Mouse (Mus musculus) neural tube, embryonic 11.5 days (tissue): Measurements from ENCODE around the gene Zfp382. TPM values are rescaled to one million over a fixed set of nuclear protein-coding genes. Genes with fewer than 3 reads are reported as not detected.

ENCODE experiments used
- ATAC-seq: fragments of 200-750 bp; cut with Nextera tagmentation; 2 replicates; pipeline ENCODE4 v1.8.0; 2017; ENCODE audit warnings: moderate number of reproducible peaks, mild to moderate bottlenecking, moderate TSS enrichment, moderate library complexity; ENCODE audit not compliant: insufficient read depth, low FRiP score, low TSS enrichment
- DNase-seq: peaks from one replicate; pipeline ENCODE4 v3.0.0-alpha.2; 2015; ENCODE audit warnings: low spot score
- H3K27ac ChIP-seq: fragments of 300-500 bp; sonication (generic); 2 replicates; pipeline ENCODE4 v1.5.1; 2014; ENCODE audit warnings: low read depth, mild to moderate bottlenecking, low read length
- H3K27me3 ChIP-seq: fragments of 300-500 bp; sonication (generic); 2 replicates; pipeline ENCODE4 v1.6.1; 2014; ENCODE audit warnings: mild to moderate bottlenecking, low read length, mixed read lengths; ENCODE audit not compliant: control insufficient read depth, insufficient read depth
- H3K36me3 ChIP-seq: fragments of 300-500 bp; sonication (generic); 2 replicates; pipeline ENCODE4 v1.6.1; 2014; ENCODE audit warnings: mild to moderate bottlenecking, low read length, moderate library complexity, mixed read lengths; ENCODE audit not compliant: control insufficient read depth, insufficient read depth
- H3K4me1 ChIP-seq: fragments of 300-500 bp; sonication (generic); 2 replicates; pipeline ENCODE4 v1.6.1; 2014; ENCODE audit warnings: low read length, mixed read lengths; ENCODE audit not compliant: control insufficient read depth, insufficient read depth
- H3K4me2 ChIP-seq: fragments of 300-500 bp; sonication (generic); 2 replicates; pipeline ENCODE4 v1.6.1; 2014; ENCODE audit warnings: low read depth, mild to moderate bottlenecking, moderate library complexity
- H3K4me3 ChIP-seq: fragments of 300-500 bp; sonication (generic); 2 replicates; pipeline ENCODE4 v1.5.1; 2014; ENCODE audit warnings: low read depth, low read length
- H3K9ac ChIP-seq: fragments of 300-500 bp; sonication (generic); 2 replicates; pipeline ENCODE4 v1.6.1; 2014; ENCODE audit warnings: mild to moderate bottlenecking, low read length
- H3K9me3 ChIP-seq: fragments of 300-500 bp; sonication (generic); 2 replicates; pipeline ENCODE4 v1.6.1; 2016; ENCODE audit warnings: low read length; ENCODE audit not compliant: control insufficient read depth
- WGBS: fragments of 180-500 bp; shearing (Covaris S2); extraction: QIAGEN DNeasy Blood & Tissue Kit; methylation state at CpG from one replicate; pipeline ENCODE4 v1.1.7; 2014; 5-methylcytosine and 5-hydroxymethylcytosine counted together
- polyA plus RNA-seq: library from polyadenylated mRNA; unstranded; fragments of >200 nt; fragmentation: Nextera tagmentation; extraction: Ambion mirVana; gene quantifications from 2 replicates; pipeline ENCODE4 v1.2.1, GENCODE M21; 2014

Zfp382 gene
- 7.4 and 10.5 TPM in 2 replicates for polyA plus RNA-seq

DNA sequence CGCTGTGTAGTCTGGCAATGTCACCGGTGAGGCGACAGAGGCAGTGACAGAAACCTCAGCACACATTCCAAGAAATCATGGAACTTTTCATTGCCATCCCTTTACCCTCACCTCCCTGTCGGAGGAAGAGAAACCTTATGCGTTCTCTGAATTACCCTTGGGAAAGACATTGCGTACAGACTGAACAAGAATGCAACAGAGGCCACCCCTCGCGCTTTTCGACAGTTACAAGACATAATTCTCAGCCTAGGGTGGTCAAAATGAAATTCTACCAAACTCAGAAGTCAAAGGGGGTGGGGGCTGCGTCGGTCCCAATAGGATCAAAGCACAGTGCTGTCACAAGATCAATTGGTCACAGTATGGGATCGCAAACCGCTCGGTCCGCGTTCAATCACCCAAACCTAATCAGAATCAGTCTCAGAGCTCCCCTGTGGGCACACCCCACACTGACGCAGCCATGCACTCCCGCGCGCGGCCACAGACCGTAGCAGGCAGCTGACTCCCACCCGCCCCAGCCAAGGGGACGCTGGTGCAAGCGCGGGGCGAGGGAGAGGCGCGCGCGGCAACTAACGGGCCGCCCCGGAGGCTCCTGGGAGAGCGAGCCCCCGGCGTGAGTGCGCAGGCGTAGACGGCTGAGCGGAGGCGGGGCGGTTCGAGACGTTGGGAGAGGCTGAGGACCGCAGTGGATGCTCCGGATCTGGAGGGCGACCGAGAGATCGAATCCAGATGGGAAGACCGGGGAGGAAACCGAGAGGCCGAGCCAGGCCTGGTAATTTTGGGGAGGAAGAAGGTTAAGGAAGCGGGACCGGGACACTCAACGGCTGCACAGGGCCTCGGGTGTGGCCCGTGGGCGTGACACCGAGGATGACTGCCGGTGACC, at the start of gene Zfp382:
Zfp382 (plus strand) TSS at position 635 of the 880 bp plus-strand sequence.
- DNase-seq, result peak; percentile 95
- H3K36me3 ChIP-seq, result no peaks in the 10 kb centered on the region
- H3K27me3 ChIP-seq, result no peaks in the 10 kb centered on the region
- peak within 1 kb of the TSS; percentile 74 for H3K4me2 ChIP-seq
- peak within 1 kb of the TSS; percentile 71 for H3K9ac ChIP-seq
- peak; percentile 93 for ATAC-seq
- WGBS, result under 1% methylated on average over 61 of the region's 61 CpGs
- H3K27ac ChIP-seq, result peak within 1 kb of the TSS; percentile 70
- H3K4me1 ChIP-seq, result no peaks in the 10 kb centered on the region
- H3K4me3 ChIP-seq, result peak within 1 kb of the TSS; percentile 55
- no peaks in the 10 kb centered on the region for H3K9me3 ChIP-seq

DNA sequence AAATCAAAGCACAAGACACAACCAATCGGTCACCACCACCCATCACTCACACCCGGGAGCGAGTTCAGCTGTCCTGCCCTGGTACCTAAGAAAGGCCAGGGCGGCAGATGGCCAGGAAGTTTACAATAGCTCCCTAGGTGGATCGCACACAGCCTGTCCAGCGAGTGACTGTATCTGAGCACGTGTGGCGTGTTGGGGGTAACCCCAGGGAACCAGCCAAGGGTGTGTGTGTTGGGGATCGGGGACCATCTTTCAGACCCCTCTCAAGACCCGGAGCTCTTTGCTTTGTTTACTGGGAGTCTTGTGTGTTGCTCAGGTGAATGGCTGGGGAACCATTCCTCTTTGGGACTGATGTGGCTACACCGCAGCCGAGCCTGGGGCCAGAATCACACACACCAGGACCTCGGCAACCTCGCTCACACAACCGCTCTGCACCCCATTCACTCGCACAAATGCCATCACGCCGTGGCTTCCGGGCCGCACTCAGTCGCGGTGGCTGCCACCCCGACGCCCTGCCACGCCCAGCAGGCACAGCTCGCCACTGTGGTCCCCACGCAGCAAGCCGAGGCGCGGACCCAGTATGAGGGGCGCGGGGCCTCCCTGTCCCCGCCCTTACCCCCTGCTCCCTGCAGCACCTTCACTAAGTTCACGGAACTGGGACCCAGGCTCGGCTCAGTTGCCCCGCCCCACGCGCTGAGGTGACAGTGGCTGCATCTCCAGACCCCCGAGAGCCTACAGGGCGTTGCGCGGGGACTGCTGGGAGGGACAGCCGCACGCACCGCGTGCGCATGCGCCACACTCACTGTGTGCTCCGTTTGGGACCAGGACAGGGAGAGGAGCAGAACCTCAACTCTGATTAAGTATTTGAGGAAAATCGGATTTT, 49.4 kb upstream of the Zfp382 start, which contains the start of gene Zfp82:
Zfp82 (minus strand) TSS at position 755 of the 883 bp plus-strand sequence.
- peak; percentile 92 for ATAC-seq
- peak within 1 kb of the TSS; percentile 90 for H3K4me2 ChIP-seq

DNA sequence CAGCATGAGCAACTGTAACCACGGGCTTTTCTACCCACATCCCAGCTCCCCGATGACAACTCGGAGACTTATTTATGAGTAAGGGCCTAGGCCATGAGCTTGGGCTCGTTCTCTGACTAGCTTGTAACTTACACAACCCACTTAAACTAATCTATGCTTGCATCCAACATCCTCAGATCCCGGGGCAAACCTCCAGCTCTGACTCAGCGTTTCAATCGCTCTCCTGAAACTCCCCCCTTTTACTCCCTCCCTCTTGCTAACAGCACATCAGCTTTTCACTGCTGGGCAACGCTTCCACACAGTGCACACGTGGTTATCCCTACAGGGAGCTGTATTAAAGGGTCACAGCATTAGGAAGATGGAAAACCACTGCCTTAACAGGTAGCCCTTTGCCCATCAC, 35.2 kb upstream of the Zfp382 start:
- no peak for ATAC-seq
- no peaks in the 10 kb centered on the region for H3K27me3 ChIP-seq
- H3K27ac ChIP-seq, result no peak overlapping the region
- no peak overlapping the region for H3K4me2 ChIP-seq
- H3K36me3 ChIP-seq, result peaks cover 10% of the 10 kb centered on the region
- 95% methylated on average over 9 of the region's 9 CpGs for WGBS
- H3K9me3 ChIP-seq, result no peaks in the 10 kb centered on the region
- H3K4me3 ChIP-seq, result no peak overlapping the region
- H3K9ac ChIP-seq, result no peak overlapping the region
- H3K4me1 ChIP-seq, result peaks cover 7% of the 10 kb centered on the region
- no peak for DNase-seq

More for the DNA sequence above, 49.4 kb upstream of the Zfp382 start, which contains the start of gene Zfp82:
- Histone ChIP-seq H3K9ac (peak within 1 kb of the TSS; percentile 79), H3K9me3 (no peaks in the 10 kb centered on the region), H3K4me3 (peak within 1 kb of the TSS; percentile 76), H3K36me3 (no peaks in the 10 kb centered on the region), H3K4me1 (peaks cover 2% of the 10 kb centered on the region; the same call in 1 of the 2 replicates), H3K27me3 (no peaks in the 10 kb centered on the region), H3K27ac (peak within 1 kb of the TSS; percentile 67; the same call in 1 of the 2 replicates)
- under 1% methylated on average over 50 of the region's 50 CpGs for WGBS
- DNase-seq, result peak; percentile 91

DNA sequence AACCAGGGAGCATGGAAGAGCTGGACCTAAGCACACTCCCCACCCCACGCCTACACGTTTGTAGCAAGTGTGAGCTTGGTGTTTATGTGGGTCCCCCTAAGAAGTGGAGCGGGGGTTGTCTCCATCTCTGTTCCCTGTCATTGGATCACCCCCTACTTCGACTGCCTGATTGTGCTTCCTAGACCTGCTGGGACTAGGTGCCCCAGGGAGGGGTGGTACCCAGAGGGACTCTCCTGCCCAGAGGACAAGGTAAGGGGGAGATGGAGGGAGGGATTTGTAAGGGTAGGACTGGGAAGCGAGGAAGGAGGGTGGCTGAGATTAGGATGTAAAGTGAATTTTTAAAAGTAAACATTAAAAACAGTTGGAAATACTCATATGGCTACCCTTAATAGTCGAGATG, 32.3 kb upstream of the Zfp382 start:
- peaks cover 10% of the 10 kb centered on the region for H3K36me3 ChIP-seq
- WGBS, result 22% methylated on average over 6 of the region's 6 CpGs
- peak overlapping the region; percentile 66 for H3K4me3 ChIP-seq
- H3K4me1 ChIP-seq, result peaks cover 7% of the 10 kb centered on the region
- no peak for ATAC-seq
- peak overlapping the region; percentile 80 for H3K9ac ChIP-seq
- no peaks in the 10 kb centered on the region for H3K27me3 ChIP-seq
- no peaks in the 10 kb centered on the region for H3K9me3 ChIP-seq
- DNase-seq, result no peak
- peak overlapping the region; percentile 70 for H3K4me2 ChIP-seq
- no peak overlapping the region for H3K27ac ChIP-seq

DNA sequence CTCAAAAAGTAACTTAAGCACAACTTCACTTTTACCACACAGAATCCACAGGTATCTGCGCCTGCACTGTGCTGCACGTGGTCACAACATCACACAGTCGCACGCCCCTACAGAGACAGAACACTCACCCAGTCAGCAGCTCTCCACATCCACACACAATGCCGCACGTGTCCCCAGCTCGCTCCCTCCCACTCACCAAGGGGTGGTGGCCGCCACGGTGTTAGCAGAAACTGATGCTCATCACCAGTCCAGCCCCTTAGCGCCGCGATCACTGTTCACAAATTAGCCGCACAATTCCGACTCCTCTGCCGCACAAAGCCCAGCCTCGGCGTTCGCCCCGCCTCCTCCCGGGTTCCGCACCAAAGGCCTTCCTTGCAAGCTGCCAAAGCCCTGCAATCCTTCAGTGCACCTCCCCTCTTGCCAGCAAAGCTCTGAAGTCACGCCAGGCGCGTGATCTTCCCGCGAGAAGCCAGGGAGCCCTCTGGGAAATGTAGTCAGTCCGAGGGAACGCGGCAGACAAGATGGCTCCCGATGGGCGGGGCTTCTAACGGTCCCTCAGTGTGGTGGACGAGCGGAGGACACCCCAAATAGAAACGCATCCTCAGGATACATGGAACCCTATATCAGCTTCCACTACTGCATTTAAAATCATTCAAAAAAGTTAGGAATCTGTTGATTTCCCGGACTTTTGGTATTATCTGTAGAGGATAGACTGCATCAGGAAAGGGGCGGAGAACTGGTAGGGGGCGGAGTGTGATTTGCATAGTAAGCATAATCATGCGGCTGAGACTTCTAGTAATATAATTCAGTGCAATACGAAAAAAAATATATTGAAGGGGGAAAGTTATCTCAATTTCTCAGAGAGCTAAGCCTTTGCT, 31.4 kb upstream of the Zfp382 start, which contains the start of the genes Gm26920 and Zfp566:
Gm26920 (minus strand) TSS at position 319 of the 878 bp plus-strand sequence.
Zfp566 (minus strand) TSS at position 436 of the 878 bp plus-strand sequence.
- 0% methylated on average over 40 of the region's 40 CpGs for WGBS
- peak within 1 kb of the TSS; percentile 80 for H3K9ac ChIP-seq
- peak within 1 kb of the TSS; percentile 66 for H3K4me3 ChIP-seq
- peaks cover 7% of the 10 kb centered on the region for H3K4me1 ChIP-seq
- H3K9me3 ChIP-seq, result no peaks in the 10 kb centered on the region
- DNase-seq (peak; percentile 98), ATAC-seq (peak; percentile 87)
- no peaks in the 10 kb centered on the region for H3K27me3 ChIP-seq
- H3K4me2 ChIP-seq, result peak within 1 kb of the TSS; percentile 70
- peak within 1 kb of the TSS; percentile 76 for H3K27ac ChIP-seq
- H3K36me3 ChIP-seq, result peaks cover 7% of the 10 kb centered on the region

DNA sequence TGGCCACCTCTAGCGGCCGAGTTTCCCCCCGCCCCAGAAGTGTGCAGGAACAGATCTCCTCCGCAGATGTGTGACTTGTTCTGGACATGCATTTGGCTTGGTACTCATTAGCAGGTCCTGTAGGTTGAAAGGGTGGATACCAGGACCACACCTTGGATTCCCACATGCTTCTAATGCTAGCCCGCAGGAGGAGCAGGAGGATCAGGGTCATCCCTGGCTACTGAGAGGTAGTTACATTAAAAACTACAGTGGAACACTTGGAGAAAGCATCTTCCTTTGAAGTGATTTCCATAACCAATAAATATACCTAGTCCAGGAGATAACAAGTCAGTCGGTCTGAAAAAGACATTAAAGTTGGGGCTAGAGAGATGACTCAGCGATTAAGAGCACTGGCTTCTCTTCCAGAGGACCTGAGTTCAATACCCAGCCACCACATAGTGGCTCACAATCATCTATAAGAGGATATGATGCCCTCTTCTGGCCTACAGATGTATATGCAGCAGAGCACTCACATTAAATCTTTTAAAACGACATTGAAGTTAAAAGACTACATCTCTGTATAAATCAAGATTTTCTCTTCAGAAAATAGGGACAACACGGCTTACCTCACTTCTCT, 30.7 kb upstream of the Zfp382 start:
- no peaks in the 10 kb centered on the region for H3K27me3 ChIP-seq
- peak overlapping the region; percentile 66 for H3K4me3 ChIP-seq
- no peak overlapping the region for H3K27ac ChIP-seq
- peak overlapping the region; percentile 80 for H3K9ac ChIP-seq
- peak overlapping the region; percentile 49 for H3K4me2 ChIP-seq
- H3K9me3 ChIP-seq, result no peaks in the 10 kb centered on the region
- no peak for DNase-seq
- 0 out of 2 replicates have a peak, but pooled peaks have one; percentile 0 for ATAC-seq
- 13% methylated on average over 9 of the region's 9 CpGs for WGBS
- peaks cover 4% of the 10 kb centered on the region for H3K36me3 ChIP-seq
- H3K4me1 ChIP-seq, result peaks cover 7% of the 10 kb centered on the region

DNA sequence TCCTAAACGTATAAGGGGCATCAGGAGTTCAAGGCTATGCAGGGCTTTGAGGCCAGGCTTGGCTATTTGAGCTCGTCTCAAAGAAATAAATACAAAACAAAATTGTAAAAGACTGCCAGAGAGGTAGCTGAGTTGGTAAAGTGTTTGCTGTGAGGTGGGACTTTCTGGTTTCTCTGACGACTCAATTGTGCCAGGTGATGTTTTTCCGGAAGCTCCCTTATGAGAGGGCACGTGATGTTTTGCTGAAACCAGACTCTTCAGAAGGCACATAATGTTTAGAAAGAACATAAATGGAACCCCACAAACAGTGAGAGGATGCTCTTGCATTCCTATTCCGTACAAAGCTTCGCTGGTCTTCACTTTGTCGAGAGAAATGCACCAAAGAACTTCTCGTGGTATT, 29.1 kb upstream of the Zfp382 start:
- no peaks in the 10 kb centered on the region for H3K9me3 ChIP-seq
- peaks cover 7% of the 10 kb centered on the region for H3K4me1 ChIP-seq
- H3K36me3 ChIP-seq, result no peaks in the 10 kb centered on the region
- no peak overlapping the region for H3K9ac ChIP-seq
- DNase-seq (no peak), ATAC-seq (no peak)
- no peak overlapping the region for H3K4me3 ChIP-seq
- no peak overlapping the region for H3K4me2 ChIP-seq
- whole genome bisulfite sequencing, result 87% methylated on average over 9 of the region's 9 CpGs
- H3K27me3 ChIP-seq, result no peaks in the 10 kb centered on the region
- H3K27ac ChIP-seq, result no peak overlapping the region
